33 mouse cellular contexts compared by ENCODE assay signal in genomic region chr2:13234796-13235195, GRCm38 (mm10).
"Had no signal": no experiment of that assay in that cellular context is flagged by ENCODE, and none has a peak within 500 bp of the region (broad histone marks: within the 10 kb centered on the region; RNA-seq: fewer than 3 reads in every experiment).

No protein-coding gene starts in this region.

- H3K4me3 ChIP-seq: heart, embryonic 12.5 days; heart, embryonic 13.5 days; heart, embryonic 15.5 days; hindbrain, embryonic 10.5 days; hindbrain, embryonic 12.5 days; hindbrain, embryonic 13.5 days; hindbrain, embryonic 15.5 days; intestine, embryonic 15.5 days; kidney, embryonic 15.5 days; layer of hippocampus, adult 2 months; left cerebral cortex, adult 2 months had no signal

- H3K27me3 ChIP-seq: heart, embryonic 12.5 days; heart, embryonic 13.5 days; heart, embryonic 15.5 days; hindbrain, embryonic 12.5 days; hindbrain, embryonic 13.5 days; hindbrain, embryonic 15.5 days; intestine, embryonic 15.5 days had no signal

- DNase-seq: heart, postnatal 10 days; heart, postnatal 14 days; heart, postnatal 4 days; kidney, adult 11 months; kidney, adult 18-20 months; kidney, adult 2 months; kidney, adult 8-10 months; kidney, adult 9 months; kidney, postnatal 10 days; kidney, postnatal 14 days; kidney, postnatal 25 days; kidney, postnatal 36 days; kidney, postnatal 4 days; layer of hippocampus, adult 9-11 months; layer of hippocampus, postnatal 36 days had no signal

- H3K27ac ChIP-seq: hindbrain, embryonic 10.5 days; hindbrain, embryonic 12.5 days; hindbrain, embryonic 13.5 days; hindbrain, embryonic 14.5 days; hindbrain, embryonic 15.5 days; hindbrain, postnatal 0 days; intestine, embryonic 15.5 days; kidney, embryonic 15.5 days; kidney, postnatal 0 days; layer of hippocampus, adult 2 months; left cerebral cortex, adult 2 months had no signal

- H3K4me1 ChIP-seq: intestine, embryonic 15.5 days had no signal

- H3K4me2 ChIP-seq: heart, embryonic 11.5 days; heart, embryonic 13.5 days; heart, embryonic 15.5 days; hindbrain, embryonic 12.5 days; hindbrain, embryonic 13.5 days; hindbrain, embryonic 14.5 days; hindbrain, embryonic 15.5 days; intestine, embryonic 15.5 days had no signal

- H3K9me3 ChIP-seq: heart, embryonic 12.5 days; heart, embryonic 13.5 days; heart, embryonic 15.5 days; hindbrain, embryonic 10.5 days; hindbrain, embryonic 12.5 days; hindbrain, embryonic 13.5 days; hindbrain, embryonic 15.5 days; intestine, embryonic 15.5 days; kidney, embryonic 15.5 days had no signal

- H3K9ac ChIP-seq: heart, embryonic 13.5 days; heart, embryonic 15.5 days; hindbrain, embryonic 12.5 days; hindbrain, embryonic 13.5 days; hindbrain, embryonic 14.5 days; hindbrain, embryonic 15.5 days; intestine, embryonic 15.5 days; kidney, embryonic 15.5 days had no signal

- ATAC-seq: hindbrain, postnatal 0 days; inflammation-experienced regulatory T-cells, adult 6 months; intestine, embryonic 15.5 days; intestine, embryonic 16.5 days; intestine, postnatal 0 days had no signal

- H3K36me3 ChIP-seq: hindbrain, embryonic 10.5 days; hindbrain, embryonic 12.5 days; hindbrain, embryonic 13.5 days; hindbrain, embryonic 15.5 days; intestine, embryonic 15.5 days had no signal
